Mouse (Mus musculus): ENCODE measurements around the gene Ap3m1. TPM values are rescaled to one million over a fixed set of nuclear protein-coding genes. Genes with fewer than 3 reads are reported as not detected.

The Ap3m1 gene
- polyA plus RNA-seq, 1 experiment from 2014 or later, result 72.4 TPM

DNA sequence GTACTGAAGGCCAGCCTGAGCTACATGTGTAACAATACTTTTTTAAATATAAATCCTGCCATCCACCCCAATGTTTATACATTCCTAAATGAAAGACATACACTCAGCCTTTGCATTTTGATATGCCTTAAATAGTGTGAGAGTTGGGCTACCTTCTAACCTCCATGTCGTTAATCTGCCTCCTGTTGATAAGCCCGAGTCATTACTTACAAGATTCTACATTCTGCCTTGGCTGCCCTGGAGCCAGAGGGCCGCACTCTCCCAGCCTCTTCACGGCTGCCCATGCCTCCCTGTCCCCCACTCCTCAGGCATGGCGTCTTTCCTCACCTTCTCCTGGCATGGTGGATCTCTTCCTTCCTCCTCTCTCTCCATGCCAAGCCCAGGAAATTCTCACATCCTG lies 55.9 kb downstream of the Ap3m1 start:
- no peak for ATAC-seq (ENCODE audit: insufficient number of reproducible peaks, low FRiP score, low TSS enrichment, low read depth)
- no peak overlapping the region for H3K9ac ChIP-seq

DNA sequence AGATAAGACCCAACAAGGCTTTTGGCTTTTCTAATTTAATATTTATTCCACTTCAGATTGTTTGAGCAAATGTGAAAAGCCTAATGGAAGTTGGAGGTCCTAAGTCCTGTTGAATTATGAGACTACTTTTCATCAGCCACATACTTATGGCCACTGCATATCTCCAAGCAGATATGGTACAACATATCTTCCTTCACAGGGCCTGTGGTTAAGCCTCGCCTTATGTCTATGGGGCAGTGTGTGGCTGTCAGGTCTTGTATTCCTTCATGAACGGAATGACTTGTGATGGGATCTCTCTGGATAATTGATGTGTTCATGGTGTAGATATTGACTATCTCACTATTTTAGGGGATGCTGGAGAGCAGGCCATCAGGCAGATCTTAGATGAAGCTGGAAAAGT lies 56.8 kb downstream of the Ap3m1 start:
- no peaks in the 10 kb centered on the region for H3K4me1 ChIP-seq
- WGBS, result 91% methylated on average over 2 of the region's 2 CpGs
- H3K4me3 ChIP-seq, result no peak overlapping the region
- H3K9me3 ChIP-seq, result no peaks in the 10 kb centered on the region
- no peak overlapping the region for H3K9ac ChIP-seq
- H3K27ac ChIP-seq, result no peak overlapping the region
- no peak for ATAC-seq (ENCODE audit: insufficient number of reproducible peaks, low FRiP score, low TSS enrichment, low read depth)
- peaks cover 10% of the 10 kb centered on the region for H3K36me3 ChIP-seq
- H3K4me2 ChIP-seq, result no peak overlapping the region
- no peaks in the 10 kb centered on the region for H3K27me3 ChIP-seq

More for the DNA sequence above, 55.9 kb downstream of the Ap3m1 start:
- Histone ChIP-seq H3K27ac (no peak overlapping the region), H3K4me2 (no peak overlapping the region), H3K36me3 (peaks cover 10% of the 10 kb centered on the region), H3K4me3 (no peak overlapping the region), H3K9me3 (no peaks in the 10 kb centered on the region), H3K27me3 (no peaks in the 10 kb centered on the region), H3K4me1 (no peaks in the 10 kb centered on the region)
- WGBS, result 60% methylated on average over 5 of the region's 5 CpGs

DNA sequence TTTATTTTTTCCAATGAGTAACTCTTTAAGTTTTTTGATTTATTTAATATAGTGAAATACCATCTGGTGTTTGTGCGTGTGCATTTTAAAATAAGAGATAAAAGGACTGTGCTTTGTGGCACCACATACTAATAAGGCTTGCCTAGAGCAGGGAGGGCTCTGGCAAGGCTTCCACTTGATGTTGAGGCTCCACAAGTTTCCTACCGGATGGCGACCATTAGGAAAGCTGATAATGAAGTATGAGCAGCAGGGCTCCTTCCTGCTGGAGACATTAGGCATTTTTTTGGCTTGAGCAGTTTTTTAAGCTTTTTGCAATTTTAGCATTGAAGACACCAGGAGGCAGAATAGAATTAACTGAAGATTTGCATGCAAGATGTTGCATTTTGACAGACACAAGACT lies 57.8 kb downstream of the Ap3m1 start:
- Histone ChIP-seq H3K4me1 (no peaks in the 10 kb centered on the region), H3K36me3 (peaks cover 10% of the 10 kb centered on the region), H3K4me2 (no peak overlapping the region), H3K27me3 (no peaks in the 10 kb centered on the region), H3K9me3 (no peaks in the 10 kb centered on the region), H3K4me3 (no peak overlapping the region), H3K9ac (no peak overlapping the region), H3K27ac (no peak overlapping the region)
- WGBS, result 60% methylated on average over 3 of the region's 3 CpGs
- ATAC-seq (ENCODE audit: insufficient number of reproducible peaks, low FRiP score, low TSS enrichment, low read depth), result no peak

DNA sequence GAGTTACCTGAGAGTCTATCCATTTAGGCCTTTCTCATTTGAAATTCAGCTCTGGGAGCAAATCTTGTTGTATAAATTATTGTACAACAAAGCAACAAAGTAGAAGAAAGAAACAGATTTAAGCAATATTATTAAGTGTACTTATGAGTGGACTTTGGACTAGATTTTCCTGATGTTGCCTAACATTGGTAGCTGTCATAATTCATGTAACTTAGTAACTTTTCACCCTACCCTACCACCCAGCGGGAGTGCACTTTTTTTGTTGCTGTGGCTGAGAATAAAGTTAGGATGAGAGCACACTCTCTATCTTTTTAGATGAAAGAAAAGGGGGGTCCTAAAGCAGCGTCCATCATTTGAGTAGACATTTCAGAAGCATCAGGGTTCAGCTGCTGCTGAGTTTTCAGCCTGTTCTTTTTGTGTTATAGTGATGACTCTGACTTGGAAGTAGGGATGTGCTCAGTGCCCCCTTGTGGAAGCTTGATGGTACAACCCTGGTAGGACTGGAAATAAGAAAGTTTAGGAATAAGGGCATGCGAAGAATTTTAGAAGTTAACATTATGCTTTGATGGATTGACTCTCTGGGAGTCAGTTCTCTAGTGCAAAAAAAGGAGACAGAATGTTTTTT lies 59.1 kb downstream of the Ap3m1 start:
- Histone ChIP-seq H3K36me3 (peaks cover 16% of the 10 kb centered on the region), H3K4me2 (no peak overlapping the region), H3K27ac (no peak overlapping the region), H3K27me3 (no peaks in the 10 kb centered on the region), H3K4me3 (no peak overlapping the region), H3K9ac (no peak overlapping the region), H3K4me1 (no peaks in the 10 kb centered on the region), H3K9me3 (no peaks in the 10 kb centered on the region)
- 43% methylated on average over 3 of the region's 3 CpGs for WGBS
- no peak for ATAC-seq (ENCODE audit: insufficient number of reproducible peaks, low FRiP score, low TSS enrichment, low read depth)

DNA sequence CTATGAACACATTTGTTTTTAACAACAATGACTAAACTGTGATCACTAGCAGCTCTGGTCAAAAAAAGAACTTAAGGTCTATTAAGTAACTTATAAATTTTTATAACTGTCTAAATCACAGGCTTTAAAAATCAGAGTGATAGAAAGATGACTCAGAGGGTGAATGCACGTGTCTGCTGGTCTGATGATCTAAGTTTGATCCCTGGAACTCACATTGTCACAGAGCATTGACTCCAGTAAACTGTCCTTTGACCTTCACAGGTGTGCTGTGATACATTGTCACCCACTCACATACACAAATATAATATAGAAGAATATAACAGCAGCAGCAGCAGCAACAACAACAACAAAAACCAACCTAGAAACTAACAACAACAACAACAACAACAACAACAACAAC lies 60.8 kb downstream of the Ap3m1 start:
- Histone ChIP-seq H3K4me2 (no peak overlapping the region), H3K4me1 (no peaks in the 10 kb centered on the region), H3K9me3 (no peaks in the 10 kb centered on the region), H3K36me3 (peaks cover 18% of the 10 kb centered on the region), H3K27me3 (no peaks in the 10 kb centered on the region), H3K27ac (no peak overlapping the region), H3K4me3 (no peak overlapping the region), H3K9ac (no peak overlapping the region)
- no peak for ATAC-seq (ENCODE audit: insufficient number of reproducible peaks, low FRiP score, low TSS enrichment, low read depth)
- WGBS, result 79% methylated on average over 1 of the region's 1 CpGs

DNA sequence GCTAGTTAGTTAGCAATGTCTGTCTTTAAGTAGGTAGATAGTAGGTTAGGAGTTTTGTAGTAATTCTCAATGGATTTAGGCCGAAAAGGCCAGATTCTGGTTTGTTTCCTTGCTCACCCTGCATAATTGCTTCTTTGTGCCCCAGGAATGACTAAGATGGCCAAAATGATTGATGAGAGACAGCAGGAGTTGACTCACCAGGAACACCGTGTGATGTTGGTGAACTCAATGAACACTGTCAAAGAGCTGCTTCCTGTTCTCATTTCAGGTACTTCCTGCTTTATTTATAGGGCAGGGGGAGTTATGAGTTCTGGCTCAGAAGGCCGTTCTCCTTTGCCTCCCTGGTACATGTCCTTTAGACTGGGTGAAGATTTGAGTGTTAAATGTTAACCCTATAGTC lies 66.8 kb downstream of the Ap3m1 start:
- no peaks in the 10 kb centered on the region for H3K4me1 ChIP-seq
- no peaks in the 10 kb centered on the region for H3K27me3 ChIP-seq
- H3K36me3 ChIP-seq, result peaks cover 14% of the 10 kb centered on the region; the same call in 1 of the 2 replicates
- no peaks in the 10 kb centered on the region for H3K9me3 ChIP-seq
- no peak overlapping the region for H3K4me3 ChIP-seq
- no peak overlapping the region for H3K27ac ChIP-seq
- no peak overlapping the region for H3K9ac ChIP-seq
- 36% methylated on average over 3 of the region's 3 CpGs for WGBS
- H3K4me2 ChIP-seq, result no peak overlapping the region
- no peak for ATAC-seq (ENCODE audit: insufficient number of reproducible peaks, low FRiP score, low TSS enrichment, low read depth)

DNA sequence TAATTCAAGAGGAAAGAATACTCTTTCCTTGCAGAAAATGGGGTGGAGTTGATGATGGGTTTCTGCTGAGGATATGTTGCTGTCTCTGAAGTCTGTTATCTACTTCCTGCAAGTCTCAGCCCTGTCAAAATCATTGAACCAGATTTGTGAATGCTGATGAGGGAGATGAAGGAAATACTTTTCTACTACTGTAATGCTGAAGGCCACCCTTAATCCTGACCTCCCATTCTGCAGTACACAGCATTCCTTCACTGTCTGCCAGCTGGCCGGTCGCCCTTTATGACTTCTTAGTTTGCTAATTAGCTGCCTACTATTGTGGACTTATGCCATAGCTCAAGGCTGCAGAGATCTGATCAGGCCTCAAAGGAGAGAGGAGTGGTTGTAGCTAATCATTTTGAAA lies 68.5 kb downstream of the Ap3m1 start:
- WGBS, result 48% methylated on average over 2 of the region's 2 CpGs
- no peaks in the 10 kb centered on the region for H3K27me3 ChIP-seq
- no peak overlapping the region for H3K9ac ChIP-seq
- peaks cover 14% of the 10 kb centered on the region; the same call in 1 of the 2 replicates for H3K36me3 ChIP-seq
- no peak for ATAC-seq (ENCODE audit: insufficient number of reproducible peaks, low FRiP score, low TSS enrichment, low read depth)
- H3K9me3 ChIP-seq, result no peaks in the 10 kb centered on the region
- H3K4me2 ChIP-seq, result no peak overlapping the region
- H3K4me1 ChIP-seq, result no peaks in the 10 kb centered on the region
- H3K4me3 ChIP-seq, result no peak overlapping the region
- H3K27ac ChIP-seq, result no peak overlapping the region

Other genes with a start within 250 kb of the Ap3m1 start
- 3.3 and 4.9 TPM in 2 replicates for gene Plau, start 215.8 kb downstream of the Ap3m1 start, polyA plus RNA-seq (2015; fragmentation: Nextera tagmentation; extraction: Ambion mirVana)
- 55.7 and 56.4 TPM in 2 replicates for gene Vcl, start 123.1 kb downstream of the Ap3m1 start, polyA plus RNA-seq (2015; fragmentation: Nextera tagmentation; extraction: Ambion mirVana)
- gene Adk, start 66 bp upstream of the Ap3m1 start, polyA plus RNA-seq (2015; fragmentation: Nextera tagmentation; extraction: Ambion mirVana), result 148 TPM in 2 replicates

All from limb, embryonic 15.5 days (tissue).